Mouse (Mus musculus) erythroblast, embryonic 14.5 days (primary cell): Measurements from ENCODE around the gene Sobp.

Experiments
- GATA1 ChIP-seq: IDR thresholded peaks from 2 replicates; pipeline ENCODE4 v1.6.1; 2012; ENCODE audit warnings: low read length, inconsistent platforms, mixed read lengths
- TAL1 ChIP-seq: IDR thresholded peaks from 3 replicates; pipeline ENCODE4 v1.6.1; 2012; ENCODE audit warnings: low read length, inconsistent platforms, mixed read lengths

DNA sequence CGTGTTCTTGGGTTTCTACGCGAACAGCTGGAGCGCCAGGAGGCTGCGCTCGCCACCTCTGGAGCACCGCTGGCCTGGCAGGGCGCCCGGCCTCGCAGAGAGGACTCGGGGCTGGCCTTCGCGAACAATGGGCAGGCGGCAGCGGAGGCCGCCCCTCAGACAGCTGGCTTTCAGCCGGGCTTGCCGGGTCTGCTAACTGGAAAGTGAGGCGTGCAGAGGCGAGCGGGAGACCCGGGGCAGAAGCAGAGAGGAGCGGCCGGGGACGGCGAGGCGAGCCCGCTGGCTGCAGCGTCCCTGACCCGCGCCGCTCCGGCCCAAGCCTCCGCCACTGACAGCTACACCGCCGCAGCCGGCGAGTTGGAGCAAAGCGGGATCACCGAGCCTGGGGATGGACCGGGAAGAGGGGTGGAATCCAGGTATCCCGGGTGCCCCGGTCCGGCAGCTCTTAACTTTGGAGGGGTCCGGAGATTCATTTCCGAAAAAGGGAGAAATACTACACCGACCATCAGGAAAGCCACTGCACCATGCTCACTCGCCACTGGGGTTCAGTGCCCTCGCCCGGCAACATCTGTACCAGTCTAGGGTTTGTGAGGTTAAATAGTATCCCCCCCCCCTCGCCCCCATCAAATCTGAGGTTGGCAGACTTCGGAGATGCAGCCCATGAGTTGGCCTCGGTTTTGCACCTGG lies 1.0 kb downstream of the Sobp start:
- TF ChIP-seq TAL1: no peak
- no peak for TF ChIP-seq GATA1
